Mouse (Mus musculus) kidney, postnatal 25 days (tissue): ENCODE measurements around the gene Emc10.
A peak's percentile ranks its signal among the peaks of the same experiment; 100 is the strongest.

Experiments used
- DNase-seq, 2 experiments: peaks; one replicate each; pipeline ENCODE4 v3.0.0; 2021; ENCODE audit warnings: mixed read lengths in 2 of 2

Gene Emc10

GRCm38 (mm10) chr7:44462218-44463055 lies 33.9 kb downstream of the Emc10 start:
- DNase-seq = peak; percentile 59 to 76

- DNase-seq = no peak
Measured at GRCm38 (mm10) chr7:44461503-44462217, 34.7 kb downstream of the Emc10 start.

- DNase-seq = no peak
Measured at GRCm38 (mm10) chr7:44460767-44461502, 35.4 kb downstream of the Emc10 start.

GRCm38 (mm10) chr7:44460067-44460466 lies 36.3 kb downstream of the Emc10 start:
- no peak for DNase-seq

- DNase-seq = no peak
Measured at GRCm38 (mm10) chr7:44456302-44456701, 40.0 kb downstream of the Emc10 start.

- no peak for DNase-seq
Measured at GRCm38 (mm10) chr7:44453256-44453655, 43.1 kb downstream of the Emc10 start.

GRCm38 (mm10) chr7:44446070-44446855 lies 50.1 kb downstream of the Emc10 start:
- DNase-seq = no peak

GRCm38 (mm10) chr7:44445528-44445923 lies 50.8 kb downstream of the Emc10 start:
- DNase-seq = no peak

GRCm38 (mm10) chr7:44444886-44445527 lies 51.3 kb downstream of the Emc10 start:
- DNase-seq = no peak

- DNase-seq = no peak
Measured at GRCm38 (mm10) chr7:44443268-44444173, 52.8 kb downstream of the Emc10 start.

GRCm38 (mm10) chr7:44442407-44442821 lies 53.9 kb downstream of the Emc10 start:
- no peak for DNase-seq

- no peak for DNase-seq
Measured at GRCm38 (mm10) chr7:44441648-44442109, 54.6 kb downstream of the Emc10 start.

GRCm38 (mm10) chr7:44441180-44441579 lies 55.1 kb downstream of the Emc10 start:
- no peak for DNase-seq

- no peak for DNase-seq
Measured at GRCm38 (mm10) chr7:44440479-44440878, 55.9 kb downstream of the Emc10 start.
